Mouse (Mus musculus) kidney, adult 18-20 months (tissue): ENCODE results near the gene Ccdc148.

Source experiments
- DNase-seq: peaks from one replicate; pipeline ENCODE4 v3.0.0; 2021

The Ccdc148 gene

DNA sequence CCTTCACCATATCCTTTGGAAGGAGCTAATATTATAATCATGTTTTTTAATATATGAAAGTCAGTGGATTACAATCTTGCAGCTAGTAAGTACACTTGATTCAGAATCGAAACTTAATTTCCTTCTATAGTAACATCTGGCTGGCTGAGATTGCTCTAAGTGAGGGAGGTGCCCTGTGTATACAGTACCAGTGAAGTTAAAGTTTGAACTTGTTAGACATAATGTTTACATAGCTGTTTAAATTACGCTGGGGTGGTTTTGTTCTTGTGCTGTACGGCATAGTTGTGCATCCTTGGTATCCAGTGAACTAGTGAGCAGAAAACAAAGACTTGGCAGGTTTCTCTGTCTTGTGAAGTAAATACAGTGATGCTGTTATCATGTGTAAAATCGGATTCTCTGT lies 18.5 kb upstream of the Ccdc148 start:
- DNase-seq: no peak

DNA sequence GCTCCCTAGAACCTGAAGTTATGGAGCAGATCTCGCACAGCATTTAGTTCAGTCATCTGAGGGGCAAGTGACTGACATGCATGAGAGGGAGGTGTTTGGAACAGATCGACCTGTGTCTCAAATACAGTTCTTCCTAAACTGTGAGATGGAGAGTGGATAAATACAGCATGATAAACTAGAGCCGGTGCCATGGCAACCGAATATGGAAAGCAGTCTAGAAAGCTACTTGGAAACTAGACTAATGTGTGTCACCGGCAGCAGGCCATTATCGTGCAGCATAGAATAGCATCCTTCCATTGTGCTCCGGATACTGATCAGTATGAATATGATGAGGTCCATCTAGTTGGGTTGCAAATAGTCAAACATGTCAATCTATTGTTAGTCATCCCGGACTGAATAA lies 17.7 kb upstream of the Ccdc148 start:
- DNase-seq: peak; percentile 2

DNA sequence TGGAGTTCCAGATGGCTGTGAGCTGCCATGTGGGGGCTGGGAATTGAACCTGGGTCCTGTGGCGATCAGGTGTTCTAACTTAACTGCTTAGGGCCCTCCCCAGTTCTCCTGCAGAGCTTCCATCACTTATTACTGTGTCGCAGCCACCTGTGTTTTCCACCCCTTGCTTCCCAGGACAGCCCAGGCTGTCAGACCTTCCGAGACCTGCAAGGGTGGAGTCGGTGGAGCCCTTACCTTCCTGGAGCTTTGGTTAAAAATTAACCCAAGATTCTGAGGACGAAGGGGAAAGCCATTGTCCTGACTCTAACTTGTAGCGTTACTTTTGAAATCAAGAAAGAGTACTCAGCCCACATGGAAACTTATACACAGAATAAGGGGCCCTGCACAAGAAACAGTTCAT lies 15.4 kb upstream of the Ccdc148 start:
- peak; percentile 45 for DNase-seq

DNA sequence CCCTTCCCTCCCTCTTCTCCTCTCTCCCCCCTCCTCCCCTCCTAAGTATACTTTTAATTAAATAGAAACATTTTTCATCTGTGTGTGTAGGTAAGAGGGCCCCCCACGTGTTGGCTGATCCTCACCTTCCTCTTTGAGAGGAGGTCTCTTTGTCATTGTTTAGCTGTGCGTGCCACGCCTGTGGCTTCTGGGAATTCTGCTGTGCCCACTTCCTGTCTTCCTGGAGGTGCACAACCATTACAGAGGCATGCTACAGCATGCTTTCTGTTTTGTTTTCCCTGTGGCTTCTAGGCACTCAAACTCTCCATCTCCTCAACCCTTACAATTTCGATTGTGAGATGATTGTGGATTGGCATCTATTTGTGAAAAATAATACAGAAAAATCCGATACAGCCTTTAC lies 11.1 kb upstream of the Ccdc148 start:
- no peak for DNase-seq

DNA sequence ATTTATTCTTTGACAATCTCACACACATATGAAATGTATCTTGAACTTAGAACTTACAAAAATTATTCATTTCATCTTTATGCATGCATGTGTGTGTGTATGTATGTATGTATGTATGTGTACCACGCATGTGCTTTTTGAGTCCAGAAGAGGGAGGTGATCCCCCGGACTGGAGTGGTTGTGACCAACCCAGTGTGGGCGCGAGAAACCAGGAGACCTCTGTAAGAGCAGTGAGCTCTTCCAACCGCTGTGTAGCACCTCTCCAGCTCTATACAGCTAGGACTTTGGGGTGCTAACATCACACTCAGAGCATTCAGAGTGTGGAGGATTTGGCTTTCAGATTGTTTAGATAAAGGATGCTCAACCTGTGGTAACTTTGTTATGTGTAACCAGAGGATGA lies 10.1 kb upstream of the Ccdc148 start:
- DNase-seq: no peak

DNA sequence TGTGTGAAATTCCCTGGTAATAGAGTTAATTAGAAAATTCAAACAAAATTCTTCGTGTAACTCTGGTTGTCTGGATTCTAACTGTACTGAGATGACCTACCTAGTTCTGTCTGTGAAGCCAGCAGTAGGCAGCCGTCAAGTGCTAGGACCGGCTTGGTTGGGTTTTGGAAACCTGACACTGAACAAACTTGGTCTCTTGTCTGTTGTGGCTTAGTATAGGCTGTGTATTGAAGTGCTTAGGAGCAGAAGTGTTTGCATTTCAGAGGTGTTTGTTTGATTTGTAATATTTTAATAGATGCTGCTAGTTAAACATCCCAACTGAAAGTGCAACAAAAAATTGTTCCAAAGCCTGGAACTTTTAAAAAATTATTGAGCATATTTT lies 9.7 kb upstream of the Ccdc148 start:
- no peak for DNase-seq

DNA sequence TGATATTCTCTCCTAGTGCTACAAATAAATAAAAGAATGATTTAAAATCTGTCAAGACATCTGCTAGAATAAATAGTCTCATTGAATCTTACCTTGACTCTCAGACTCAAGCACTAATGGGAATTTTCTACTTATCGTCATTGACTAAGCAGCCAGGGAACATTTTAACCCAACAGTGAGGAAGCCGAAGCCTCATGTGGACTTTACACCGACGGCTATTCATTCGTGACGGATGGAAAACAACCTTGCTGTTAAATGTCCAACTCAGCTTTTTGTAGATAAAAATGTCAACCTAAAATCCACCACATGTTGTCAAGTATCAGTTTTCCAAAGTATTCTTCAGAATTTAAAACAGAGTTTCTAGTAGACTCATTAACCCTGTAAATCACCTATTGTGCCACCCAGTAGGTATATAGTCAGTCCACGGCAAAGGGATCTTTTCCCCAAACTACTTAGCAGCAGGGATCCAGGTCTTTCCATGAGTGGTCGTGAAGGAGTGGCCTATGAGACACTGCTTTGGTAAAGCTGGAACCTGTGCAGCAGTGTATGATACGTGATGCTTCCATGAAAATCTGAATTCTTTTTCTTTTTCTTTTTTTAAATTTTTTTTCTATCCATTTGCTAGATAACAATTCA lies 9.2 kb upstream of the Ccdc148 start:
- DNase-seq: no peak

DNA sequence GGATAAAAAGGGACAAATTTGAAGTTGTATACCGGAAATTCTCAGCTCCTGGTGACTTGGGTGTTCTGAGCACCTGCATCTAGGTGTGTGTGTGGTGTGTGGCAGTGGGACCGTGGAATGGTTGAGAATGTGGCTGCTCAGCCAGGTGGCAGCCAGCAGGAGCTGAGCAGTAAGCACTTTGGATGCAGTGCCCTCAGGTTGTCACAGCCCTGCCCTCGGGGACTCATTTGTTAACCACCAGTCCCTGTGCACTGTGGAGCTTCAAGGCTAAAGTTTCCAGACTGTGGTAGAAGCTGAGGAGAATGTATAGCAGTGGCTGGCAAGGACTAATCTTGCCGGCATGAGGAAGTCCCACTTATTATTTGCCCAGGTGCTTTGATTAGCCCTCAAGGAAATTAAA lies 7.3 kb upstream of the Ccdc148 start:
- DNase-seq: no peak

DNA sequence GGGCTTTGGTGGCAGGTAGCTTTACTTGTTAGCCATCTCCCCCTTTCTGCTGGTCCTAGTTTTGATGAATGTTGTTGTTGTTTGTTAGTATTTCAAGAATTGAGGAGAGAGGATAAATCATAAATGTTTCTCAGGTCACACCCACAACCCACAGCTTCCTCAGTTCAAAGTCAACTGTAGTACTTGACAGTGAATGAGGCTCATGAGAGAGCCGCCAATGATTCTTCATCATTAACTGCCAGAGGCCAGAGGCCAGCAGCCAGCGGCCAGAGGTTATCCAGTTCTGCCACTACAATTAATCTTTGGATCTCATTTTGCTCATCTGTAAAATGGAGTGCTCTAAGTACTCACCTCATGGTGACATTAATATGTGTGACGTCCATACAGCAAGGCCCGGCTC lies 6.5 kb upstream of the Ccdc148 start:
- no peak for DNase-seq

DNA sequence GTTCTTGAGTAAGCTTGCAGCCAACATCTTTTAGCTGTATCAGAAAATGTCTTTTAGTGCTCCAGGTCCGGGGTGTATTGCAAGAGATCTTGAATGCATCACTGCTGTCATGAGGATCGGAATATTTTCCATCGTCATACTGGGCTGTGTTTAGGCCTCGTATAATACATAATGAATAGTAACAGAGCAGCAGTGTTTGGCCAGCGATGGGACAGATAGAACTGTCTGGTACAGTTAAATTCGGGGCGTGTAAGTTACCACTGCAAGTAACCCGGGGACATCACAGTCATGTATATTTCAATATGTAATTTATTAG lies 1.8 kb upstream of the Ccdc148 start:
- no peak for DNase-seq

DNA sequence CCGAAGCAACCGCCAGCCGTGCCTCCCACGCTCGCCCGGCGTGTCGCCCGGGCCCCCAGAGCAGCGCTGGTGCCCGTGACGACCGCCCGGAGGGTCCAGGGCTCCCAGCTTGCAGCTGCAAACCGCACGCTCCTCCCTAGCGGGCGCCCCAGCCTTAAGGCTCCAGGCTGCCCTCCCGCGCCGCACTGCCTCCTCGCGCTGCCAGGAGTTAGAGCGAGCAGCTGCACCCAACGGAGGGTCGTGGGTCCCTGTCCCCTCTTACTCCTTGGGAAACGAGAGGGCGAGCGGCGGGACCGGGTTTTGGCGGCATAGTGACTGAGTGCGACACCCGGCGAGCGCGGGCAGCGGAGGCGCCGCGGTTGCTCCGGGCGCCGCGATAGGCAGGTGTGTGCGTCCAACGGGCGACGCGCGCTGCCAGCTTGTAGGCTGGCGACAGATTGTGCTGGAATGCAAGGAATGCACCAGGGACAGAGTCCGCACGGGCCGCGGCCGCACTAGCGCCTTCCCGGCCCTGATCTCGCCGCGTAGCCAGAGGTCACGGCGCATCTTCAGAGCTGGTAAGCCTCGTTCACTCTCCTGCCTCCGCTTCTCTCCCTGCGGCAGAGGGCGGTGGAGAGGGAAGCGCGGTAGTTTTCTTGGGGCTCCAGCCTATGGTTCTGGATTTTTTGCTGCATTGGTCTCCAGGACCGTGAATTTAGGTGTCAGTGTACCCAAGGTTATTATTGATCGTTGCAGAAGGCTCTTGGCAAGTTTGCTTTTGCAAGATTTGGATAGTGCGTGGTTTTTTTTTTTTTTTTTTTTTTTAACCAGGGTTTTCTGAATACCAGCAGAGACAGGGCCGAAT lies 1.2 kb upstream of the Ccdc148 start:
- DNase-seq: peak; percentile 86

DNA sequence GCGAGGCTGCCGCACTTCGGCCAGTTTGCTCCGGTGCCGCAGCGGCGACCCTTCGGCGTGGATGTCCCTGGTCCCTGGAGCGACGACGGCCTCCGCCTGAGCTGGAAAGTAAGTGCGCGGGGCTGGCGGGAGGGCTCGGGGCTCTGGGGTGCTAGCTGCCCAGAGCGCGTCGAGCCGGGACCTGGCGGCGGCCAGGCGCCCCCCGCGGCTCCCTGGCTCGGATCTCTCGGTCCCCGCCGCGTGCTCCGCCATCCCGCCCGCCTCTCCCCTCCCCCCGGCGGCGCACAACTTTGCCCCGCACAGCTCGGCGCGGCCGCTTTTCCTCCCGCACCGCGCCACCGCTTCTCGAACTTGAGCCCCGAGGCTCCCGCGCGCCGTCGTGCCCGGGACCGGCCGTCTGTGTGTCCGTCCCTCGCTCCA lies 548 bp upstream of the Ccdc148 start:
- no peak for DNase-seq

DNA sequence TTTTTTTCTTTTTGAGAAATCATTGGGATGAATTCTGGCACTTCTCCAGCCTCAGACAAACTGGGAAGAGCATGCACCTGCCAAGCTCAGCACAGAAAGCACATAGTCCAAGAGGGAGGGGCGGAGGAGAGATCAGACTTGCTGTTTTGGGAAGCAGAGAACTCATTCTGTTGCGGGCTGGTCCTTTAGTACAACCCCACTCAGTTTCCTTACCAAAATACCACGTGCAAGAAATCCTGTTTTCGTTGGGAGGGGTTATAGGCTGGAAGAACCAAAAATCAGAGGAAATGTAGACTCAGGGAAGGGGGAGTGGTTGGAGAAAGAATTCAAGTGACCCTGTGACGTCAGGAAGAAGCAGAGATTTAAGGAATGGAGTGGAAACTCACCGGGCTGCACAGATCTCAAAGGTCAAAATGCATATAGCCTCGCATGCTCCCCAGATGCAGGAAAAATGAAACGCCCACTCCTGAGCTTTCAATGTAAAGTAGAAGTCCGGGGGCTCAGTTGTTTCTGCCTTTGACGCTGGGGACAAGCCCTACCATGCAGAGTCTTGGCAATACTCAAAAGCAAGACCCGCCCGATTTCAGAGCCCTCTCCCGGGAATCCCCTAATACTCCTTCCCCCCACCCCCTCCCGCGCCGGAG lies 400 bp downstream of the Ccdc148 start:
- DNase-seq: peak; percentile 58

DNA sequence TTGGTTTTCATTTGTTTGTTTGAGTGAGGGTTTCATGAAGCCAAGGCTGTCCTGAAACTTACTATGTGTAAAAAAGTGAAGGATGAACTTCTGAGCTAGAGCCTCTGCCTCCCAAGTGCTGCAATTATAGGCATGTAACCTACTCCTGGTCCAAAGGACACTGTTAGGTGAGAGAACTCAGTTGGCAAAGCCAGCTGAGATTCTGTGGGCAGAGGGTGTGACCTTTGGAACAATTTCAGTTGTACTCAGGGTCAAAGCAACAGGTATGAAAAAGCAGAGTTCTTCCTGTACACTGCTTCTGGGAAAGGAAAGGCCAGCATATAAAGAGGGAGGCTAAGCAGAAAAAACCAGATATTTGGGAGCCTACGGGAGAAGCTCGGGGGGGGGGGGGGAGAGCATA lies 2.4 kb downstream of the Ccdc148 start:
- peak; percentile 56 for DNase-seq

DNA sequence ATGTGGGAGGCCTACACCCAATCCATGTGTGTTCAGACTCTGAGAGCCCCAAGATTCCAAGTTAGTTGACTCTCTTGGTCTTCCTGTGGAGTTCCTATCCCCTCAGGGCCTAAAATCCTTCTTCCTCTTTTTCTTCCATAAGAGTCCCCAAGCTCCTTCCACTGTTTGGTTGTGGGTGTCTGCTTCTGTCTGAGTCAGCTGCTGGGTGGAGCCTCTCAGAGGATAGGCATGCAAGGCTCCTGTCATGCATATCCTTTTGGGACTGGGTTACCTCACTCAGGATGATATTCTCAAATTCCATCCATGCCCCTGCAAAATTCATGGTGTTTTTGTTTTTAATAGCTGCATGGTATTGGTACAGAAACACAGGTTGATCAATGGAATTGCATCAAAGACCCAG lies 5.1 kb downstream of the Ccdc148 start:
- DNase-seq: no peak

DNA sequence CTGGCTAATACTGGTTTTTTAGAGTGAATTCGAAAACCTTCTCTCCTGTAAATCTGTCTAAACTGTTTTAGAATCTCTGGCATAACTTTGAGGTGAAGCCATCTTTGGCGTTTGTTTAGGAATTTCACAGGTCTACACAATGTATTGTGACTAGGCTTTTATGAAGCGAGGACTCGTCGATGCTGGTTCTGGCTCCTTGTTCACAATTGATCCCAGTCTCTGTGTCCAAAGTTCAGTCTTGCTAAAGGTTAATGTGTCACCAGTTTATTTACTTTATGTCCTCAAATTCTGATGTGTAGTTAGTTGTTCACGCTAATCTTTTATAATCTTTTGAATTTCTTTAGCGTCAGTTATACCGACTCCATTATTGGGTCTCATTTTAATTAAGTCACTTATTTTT lies 29.4 kb downstream of the Ccdc148 start:
- no peak for DNase-seq

DNA sequence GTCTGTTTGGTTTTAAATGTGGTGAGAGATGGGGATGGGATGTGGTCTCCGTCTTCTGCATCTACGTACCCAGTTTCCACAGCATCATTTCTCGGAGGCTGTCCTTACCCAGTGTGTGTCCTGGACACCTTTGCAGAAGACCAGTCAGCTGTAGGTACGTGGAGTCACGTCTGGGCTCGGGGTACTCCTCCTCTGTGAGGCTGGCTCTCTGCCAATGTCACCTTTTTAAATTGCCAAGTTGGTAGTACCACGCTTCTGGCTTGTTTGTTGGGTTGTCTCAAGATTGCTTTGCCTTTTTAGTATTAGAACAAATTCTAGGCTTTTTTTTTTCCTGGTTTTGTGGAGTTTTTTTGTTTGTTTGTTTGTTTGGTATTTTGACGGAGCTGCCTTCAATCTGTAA lies 30.7 kb downstream of the Ccdc148 start:
- DNase-seq: no peak

DNA sequence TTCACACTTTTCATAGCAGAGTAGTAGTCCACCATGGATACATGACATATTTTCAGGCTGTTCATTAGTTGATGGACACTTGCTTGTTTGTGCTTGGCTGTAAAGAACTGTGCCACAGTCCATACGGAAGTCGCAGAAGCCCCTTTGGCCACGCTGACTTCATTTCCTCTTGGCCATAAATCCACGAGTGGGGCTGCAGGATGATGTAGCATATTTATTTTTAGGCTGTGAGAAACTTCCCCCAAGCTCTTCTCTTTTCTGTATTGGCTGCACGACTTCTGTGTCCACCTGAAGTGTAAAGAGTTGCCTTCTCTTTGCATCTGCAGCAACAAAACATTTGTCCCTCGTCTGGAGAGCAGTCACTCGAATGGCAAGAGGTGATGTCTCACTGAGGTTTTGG lies 31.5 kb downstream of the Ccdc148 start:
- DNase-seq: no peak

DNA sequence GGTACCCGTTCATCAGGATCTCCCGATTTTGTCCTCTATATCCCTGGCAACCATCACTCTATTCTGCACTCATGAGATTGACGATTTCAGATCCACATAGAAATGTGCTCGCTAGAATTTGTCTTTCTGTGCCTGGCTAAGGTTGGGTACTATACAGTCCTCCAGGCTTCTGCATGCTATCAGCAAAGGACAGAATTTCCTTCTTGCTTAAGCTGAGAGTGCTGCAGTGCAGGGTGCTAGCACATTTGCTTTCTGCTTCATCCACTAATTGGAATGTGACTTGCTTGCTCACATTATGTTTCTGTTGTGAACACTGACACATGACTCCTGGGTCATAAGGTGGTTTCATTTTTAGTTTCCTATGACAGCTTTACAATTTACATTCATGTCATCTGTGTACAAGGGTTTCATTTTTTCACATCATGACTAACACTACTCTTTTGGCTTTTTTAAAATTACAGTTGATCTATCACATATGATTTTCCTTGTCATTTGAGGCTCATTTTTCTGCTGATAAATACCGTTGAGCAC lies 104.8 kb downstream of the Ccdc148 start:
- DNase-seq: no peak

DNA sequence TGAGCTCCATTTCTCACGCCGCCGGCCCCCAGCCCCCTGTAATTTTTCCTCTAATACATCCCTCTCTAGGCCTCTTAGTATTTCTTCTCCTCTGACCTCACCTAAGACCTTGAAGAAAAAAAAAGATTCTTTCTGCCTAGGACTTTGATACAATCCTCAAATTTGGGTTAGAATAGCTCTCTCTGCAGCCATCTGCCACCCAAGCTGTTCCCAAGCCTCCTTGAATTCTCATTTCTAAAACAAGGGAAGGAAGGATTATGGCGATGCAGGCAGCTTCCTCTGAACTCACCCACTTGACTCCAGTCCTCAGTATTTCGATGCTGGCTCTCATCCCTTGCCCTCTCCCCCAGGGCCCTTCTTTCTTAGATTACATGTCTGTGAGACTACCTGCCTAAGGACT lies 106.1 kb downstream of the Ccdc148 start:
- DNase-seq: no peak

DNA sequence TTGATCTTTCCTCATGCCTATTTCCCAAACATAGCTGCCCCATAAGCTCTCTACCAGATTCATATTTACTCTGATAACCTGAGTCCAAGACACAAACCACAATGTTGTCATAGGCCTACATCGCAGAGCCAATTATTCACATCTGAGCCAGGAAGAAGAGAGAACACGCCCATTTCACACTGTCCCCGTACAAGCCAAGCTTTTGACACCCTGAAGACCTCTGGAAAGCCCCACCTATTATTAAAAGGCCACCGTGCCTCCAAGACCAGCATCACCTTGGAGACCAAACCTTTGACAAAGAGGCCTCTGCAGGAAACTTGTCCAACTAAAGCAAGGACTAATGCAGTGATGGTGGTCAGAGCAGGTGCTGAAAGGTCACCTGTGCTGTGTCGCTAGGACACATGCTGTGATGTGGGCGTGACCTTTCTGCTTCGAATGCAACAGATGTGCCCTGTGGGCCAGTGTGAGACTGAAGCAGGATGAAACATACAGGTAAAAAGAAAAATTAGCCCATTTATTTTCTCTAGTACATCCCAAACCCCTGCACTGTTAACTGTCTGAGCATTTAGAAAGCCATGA lies 106.9 kb downstream of the Ccdc148 start:
- no peak for DNase-seq

DNA sequence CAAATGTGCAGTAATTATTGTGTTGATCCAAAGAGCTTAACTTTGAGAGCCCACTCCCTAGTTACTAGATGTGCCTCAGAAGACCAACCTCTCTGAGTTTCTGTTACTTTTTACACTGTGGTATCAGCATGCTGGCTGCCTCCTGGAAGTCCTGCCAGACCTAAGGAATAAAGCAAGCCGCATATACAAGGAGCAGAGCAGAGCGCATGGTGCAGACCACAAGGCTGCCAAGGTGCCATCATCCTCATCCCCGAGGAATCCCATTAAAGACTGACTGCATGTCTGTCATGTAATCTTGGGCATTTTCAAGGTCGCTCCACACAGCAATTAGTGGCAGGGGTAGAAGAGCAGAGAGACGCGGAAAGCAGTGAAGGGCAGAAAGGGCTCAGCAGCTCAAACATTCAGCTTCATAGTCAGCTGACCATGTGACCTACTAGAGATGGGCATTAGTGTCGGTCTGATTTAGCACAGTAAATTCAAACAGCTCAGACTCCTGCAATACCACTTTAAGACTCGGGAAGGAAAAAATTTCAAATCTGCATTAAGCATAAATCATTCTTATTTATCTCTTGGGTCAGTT lies 110.1 kb downstream of the Ccdc148 start:
- DNase-seq: no peak

DNA sequence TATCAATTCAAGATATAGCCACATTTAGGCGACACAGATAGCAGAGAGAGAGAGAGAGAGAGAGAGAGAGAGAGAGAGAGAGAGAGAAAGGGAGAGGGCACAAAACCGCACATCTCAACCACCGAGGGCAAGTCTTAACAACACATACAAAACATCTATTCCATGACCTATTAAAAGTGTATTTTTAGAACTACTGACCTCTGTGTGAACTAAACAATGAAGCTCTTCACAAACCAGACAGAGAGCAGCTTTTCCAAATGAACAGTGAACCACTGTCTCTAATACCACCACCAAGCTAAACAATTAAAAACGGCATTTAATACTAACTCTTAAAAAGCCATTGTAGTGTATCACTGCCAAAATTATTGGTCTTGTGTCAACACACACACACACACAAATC lies 110.8 kb downstream of the Ccdc148 start:
- no peak for DNase-seq
